Mouse (Mus musculus) c-Kit-positive CD71-positive TER-119-negative erythroid progenitor cells, embryonic 14.5 days (primary cell): Measurements from ENCODE around the gene Ms4a15.
A peak's percentile ranks its signal among the peaks of the same experiment; 100 is the strongest.

Experiments
- DNase-seq: peaks from one replicate; pipeline ENCODE4 v3.0.0-alpha.2; 2013; ENCODE audit warnings: low read depth

The Ms4a15 gene

DNA sequence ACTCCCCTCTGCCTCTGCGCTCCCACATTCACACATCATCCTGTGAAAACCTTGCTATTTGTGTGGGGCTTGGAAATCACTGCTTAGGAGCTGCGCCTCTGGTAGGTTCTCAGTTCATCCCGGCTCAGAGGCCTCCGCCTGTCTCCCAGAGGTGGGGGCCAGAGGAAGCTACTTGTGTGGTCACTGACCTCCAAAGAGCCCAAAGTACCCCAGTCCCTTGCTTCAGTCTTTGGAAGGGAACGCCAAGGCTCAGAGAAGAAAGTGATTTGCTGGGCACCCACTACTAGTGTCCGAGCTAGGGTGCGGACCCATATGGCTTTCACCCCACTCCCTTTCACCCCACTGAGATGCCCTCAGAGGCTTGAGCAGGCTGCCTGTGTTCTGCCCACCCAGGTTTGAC lies at the start of gene Ms4a15:
Gene Ms4a15, minus strand, starts transcription at position 101 of the 400 bp plus-strand sequence.
- DNase-seq: no peak

DNA sequence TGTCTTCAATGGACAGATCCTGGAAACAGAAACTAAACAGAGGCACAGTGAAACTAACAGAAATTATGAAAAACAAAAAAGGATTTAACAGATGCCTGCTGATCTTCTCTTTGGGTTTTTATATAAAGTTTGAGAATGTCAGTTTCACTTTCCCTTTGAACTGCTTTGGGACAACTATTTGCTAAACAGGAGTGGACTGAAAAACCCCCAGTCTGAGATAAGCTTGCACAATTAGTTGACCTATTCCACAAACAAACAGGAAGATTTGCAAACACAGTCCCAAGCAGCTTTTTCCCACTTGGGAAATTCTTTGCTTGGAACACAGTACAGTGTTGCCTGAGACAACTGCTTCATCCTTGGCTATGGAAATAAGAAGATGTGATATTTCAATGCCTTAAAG lies 44.5 kb upstream of the Ms4a15 start:
- no peak for DNase-seq

DNA sequence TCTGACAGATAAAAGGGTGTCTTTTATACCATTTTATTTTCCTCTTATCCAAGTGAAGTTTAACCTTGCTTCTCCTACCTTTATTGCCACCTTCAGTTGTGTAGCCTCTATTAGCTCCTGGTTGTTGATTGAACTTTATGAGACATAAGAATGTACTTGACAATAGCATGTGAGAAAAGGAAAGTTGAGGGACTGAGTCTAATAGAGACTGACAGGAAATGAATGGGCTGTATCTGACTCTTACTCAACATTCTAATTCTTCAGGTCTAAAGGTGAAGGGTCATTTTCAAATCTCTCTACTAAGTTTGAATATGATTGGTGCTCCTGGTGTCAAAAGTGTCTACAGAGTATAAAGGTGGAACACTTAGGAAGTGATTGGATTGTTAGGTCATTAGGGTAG lies 29.3 kb upstream of the Ms4a15 start:
- DNase-seq: no peak

DNA sequence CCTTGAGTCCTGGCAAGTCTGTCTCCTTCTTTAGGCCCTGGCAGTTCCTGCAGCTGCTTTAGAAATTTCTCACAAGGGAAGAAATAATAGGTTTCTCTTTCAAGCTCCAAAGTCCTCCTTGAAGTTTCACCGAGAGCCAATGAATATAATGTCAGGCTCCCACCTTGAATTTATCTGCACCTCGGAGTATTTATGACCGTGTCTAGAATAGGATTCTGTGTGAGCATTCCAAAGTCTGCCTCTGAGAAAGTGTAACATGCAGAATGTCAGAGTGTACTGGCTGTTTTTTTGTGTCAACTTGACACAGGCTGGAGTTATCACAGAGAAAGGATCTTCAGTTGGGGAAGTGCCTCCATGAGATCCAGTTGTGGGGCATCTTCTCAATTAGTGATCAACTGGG lies 24.8 kb upstream of the Ms4a15 start, which contains the start of gene Ms4a18:
Gene Ms4a18, minus strand, starts transcription at position 141 of the 400 bp plus-strand sequence.
- no peak for DNase-seq

DNA sequence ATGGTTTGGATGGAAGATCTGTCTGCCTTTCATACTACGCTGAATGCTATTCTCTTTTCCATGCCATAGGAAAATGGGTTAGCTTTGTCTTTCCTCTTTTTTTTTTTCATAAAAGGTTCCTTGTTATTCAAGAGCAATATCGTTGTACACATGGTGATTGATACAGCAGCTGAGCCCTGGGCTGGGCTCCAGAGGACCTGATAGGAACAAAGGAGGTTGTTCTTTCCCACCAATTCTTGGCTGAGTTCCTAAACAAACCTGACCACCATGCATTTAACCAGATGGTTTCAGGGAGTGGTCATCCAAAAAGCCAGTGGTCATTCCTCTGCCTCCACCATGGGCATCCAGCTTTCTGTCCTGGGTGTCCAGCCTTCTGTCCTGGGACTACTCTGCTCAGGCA lies 24.2 kb upstream of the Ms4a15 start:
- DNase-seq: no peak

DNA sequence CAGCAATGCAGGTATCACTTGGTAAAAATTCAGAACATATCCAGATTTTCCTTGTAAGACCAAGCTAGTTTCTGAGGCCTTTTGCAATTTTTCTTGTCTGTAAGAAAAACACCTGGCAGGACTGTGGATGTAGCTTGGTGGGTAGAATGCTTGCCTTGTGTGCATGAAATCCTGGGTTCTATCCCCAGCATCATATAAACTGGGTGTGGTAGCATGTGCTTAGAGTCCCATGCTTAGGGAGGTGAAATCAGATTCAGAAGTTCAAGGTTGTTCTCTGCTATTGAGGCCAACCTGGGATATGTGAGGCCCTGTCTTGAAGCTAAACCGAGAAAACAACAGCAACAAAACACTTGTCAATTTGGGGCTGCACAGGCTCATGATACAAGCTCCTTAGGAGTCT lies 22.9 kb upstream of the Ms4a15 start:
- no peak for DNase-seq

DNA sequence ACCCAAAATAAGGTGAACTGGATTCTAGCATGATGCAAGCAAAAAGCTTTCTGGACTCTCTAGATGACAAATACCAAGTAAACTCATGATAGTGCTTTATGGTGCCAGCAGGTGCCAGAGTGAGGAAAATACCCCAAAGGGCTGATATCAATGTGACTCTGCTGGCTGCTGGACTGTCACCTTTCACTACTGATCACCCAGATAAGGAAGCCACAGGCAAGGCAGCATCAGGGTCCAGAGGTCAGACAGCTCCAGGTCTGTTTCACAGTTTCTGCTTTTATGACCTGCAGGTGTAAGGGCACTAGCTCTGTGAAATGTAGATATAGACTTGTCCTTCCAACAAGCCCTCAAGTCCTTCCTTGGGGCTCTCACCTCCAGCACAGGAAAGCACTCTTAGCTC lies 22.4 kb upstream of the Ms4a15 start:
- no peak for DNase-seq

DNA sequence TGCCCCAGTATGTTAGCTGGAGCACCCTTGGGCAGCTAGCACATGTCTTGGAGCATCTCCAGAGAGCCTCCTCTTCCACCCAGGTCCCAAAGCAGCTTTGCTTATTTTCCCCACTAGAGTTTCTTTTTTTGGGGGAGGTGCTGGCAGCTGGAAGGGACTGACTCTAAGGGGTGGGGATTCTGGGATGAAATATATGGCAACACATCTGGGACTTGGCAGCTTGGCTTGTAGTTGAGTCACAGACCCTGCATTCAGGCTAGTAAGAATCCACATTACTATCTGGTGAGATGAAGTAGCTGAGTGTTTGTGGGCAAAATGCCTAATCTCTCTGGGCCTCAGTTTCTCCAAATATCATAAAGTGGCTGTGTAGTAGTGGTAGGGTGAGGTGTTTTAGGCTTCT lies 1.1 kb downstream of the Ms4a15 start:
- DNase-seq: no peak

DNA sequence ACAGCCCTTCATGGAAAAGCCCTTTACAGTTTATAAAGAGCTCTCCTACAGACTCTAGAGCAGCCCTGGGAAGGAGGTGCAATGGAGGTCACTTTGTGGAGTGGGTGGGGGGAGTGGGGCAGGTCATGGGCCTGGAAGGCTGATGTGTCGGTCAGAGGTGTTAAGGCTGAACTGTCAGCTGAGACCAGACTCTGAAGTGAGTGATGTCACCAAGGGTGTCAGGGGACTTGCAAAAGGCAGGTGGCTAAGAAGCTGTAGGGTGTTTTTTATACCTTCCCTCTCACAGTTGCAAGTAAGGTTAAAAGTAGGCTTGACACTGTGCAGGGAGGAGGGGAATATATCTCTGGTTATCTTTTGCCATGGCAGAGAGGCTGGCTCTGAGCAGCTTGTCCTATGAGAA lies 2.3 kb downstream of the Ms4a15 start:
- no peak for DNase-seq

DNA sequence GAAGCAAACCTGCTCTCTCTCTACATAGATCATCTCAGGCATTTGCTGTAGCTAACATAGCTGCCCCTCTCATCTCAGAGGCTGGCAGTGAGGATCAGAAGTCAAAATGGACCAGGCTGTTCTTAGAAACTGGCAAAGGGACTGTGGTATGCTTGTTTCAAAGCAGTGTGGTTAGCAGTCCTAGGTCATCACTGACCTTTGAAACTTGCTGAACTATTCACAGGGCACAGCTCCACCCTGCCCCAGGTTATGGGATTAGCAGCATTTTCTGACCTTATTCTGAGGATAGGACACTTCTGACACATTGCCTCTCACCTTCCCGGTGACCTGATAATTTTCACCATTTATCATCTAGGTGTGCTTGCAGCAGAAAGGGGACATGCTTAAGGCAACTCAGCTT lies 4.5 kb downstream of the Ms4a15 start:
- DNase-seq: no peak

DNA sequence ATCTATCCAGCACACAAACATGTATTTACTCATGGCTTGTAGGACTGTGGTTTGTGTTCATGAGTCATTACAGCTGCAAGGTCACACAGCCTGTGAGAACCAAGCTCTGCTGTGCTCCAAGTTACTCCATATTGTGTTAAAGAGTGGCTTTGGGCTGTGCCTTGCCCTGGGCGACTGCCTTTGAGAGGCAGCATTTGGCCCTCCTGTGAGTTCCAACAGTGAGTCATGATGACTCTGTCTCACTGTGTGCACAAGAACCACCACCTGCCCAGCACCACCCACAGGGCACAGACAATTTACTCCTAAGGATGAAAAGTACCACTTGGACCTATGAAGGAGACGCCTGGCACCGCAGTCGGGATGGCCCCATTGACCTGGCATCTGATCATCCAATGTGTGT lies 7.2 kb downstream of the Ms4a15 start:
- DNase-seq: no peak

DNA sequence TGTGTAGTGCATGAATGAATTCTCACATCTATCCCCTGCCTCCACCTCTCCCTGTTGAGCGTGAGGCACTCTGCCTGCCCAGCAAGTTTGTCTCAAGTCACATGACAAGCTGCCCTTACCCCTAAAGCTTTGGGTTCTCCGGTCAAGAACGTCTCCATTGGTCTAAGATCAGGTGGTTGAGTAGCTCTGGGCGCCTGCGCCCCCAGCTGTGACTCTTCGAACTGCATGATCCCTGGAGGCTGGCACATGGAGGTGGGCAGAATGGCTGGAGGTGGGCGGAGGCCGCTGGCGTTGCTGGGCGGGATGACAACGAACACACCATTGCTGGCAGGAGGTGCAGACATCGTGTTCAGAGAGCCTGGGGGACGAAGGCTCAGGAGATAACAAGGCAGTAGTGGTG lies 8.5 kb downstream of the Ms4a15 start:
- DNase-seq: no peak

DNA sequence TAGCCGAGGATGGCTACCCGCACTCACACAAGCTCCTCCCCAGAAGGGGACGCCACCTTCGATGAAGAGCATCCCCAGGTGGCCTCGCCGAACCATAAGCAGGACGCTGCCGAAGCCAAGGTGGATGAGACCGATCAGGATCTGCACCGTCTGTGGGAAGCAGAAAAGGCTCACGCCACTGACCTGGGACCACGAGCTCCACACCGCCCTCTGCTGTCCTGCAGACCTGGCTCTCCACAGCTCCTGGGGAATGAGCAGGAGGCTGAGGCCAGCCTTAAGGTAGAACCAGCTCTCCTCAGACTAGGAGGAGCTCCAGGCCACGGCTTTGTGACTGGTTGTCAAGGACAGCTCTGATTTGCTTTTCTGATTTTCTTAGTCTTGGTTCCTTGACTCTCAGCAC lies 9.9 kb downstream of the Ms4a15 start:
- no peak for DNase-seq

DNA sequence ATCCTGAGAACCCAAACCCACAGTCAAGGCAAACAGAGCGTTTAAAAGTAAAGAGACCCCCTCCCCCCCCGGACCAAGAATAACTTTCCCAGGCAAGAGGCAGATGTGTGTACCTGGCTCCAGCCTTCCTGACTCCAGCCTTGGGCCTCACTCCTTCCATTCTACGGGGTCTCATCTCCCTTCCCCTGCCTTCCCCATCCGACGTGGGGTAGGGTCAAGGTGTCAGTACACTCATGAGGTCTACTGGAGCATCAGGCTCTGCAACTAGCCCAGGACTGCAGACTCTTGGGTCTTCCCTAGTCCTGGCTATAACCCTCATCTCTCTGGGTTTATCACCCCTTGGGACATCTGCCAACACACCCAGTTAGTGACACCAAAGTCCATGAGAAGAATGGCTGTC lies 12.8 kb downstream of the Ms4a15 start:
- DNase-seq: no peak

DNA sequence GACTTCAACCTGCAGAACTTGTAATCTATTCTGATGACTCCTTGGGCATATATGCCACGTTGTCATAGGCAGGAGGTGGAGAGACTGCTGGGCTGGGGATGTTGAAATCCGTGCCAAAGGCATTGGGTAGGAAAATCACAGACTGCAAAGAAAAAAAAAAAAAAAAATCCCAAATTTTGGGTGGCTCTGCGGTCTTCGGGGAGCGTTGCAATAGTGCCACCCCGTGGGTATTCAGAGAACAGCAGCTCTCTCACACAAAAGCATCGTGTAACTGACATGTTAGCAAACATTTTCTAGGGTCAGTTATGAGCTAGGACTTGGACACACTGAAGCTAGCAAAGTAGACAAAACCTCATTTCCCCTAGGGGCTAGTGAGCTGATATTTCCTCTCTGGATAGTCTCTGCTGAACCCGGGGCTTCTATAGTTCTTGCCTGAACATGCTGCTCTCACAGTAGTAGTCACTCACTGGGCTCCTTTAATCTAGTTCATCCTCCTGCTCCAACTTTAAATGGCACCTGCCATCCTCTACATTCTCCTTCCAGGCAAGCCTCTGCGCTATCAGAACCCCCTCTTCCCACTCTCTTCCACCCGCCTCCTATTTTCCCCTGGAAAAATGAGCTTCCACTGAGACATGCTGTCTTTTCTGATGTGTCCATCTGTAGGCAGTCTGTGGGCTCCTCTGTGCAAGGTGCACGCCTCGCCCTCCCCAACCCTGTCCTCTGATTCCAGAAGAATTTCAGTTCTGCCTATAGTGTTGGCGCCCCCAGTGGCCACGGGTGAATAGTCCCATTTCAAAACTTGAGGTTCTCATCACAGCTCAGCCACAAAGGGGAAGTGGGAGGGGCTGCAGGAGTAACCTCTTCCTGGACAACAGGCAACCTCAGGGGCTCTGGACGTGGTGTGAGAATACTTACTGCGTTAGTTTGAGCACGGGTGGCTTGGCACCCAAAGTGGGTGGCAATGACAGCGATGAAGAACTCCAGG lies 13.6 kb downstream of the Ms4a15 start:
- DNase-seq: peak; percentile 56

DNA sequence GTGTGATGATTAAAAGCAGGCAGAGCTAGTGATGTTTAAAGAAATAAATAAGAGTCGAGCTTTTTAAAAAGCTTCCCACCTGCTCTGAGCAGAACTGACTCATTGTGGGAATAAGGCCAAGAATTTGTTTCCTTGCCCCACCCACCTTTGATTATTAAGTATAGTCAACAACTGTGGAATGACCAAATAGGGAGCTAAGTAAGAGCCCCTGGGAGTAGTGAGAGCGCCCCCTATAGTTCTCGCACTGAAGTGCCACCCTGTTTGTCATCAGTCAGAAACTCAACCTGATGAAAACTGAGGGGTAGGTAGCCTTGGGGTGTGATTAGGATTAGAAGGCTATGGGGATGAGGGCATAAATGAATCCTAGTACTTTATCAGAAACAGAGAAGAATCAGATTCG lies 16.7 kb downstream of the Ms4a15 start:
- peak; percentile 20 for DNase-seq

DNA sequence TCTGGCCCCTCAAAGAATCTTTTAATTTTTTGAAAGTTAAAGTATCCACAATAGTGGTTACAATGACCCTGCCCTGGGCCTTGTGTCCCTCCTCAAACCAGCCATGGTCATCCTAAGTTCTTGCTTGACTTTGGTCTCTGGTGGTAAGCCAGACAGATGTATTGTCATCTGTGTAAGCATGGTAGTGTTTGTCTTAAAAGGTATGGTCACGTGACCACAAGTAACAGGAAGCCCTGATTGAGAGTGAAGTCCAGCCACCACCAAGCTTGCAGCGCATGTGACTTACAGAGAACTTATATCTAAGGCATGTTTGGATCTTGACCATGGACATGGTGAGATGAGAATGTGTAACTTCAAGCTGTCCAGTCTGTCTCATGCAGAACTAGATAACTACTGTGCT lies 17.9 kb downstream of the Ms4a15 start:
- no peak for DNase-seq

DNA sequence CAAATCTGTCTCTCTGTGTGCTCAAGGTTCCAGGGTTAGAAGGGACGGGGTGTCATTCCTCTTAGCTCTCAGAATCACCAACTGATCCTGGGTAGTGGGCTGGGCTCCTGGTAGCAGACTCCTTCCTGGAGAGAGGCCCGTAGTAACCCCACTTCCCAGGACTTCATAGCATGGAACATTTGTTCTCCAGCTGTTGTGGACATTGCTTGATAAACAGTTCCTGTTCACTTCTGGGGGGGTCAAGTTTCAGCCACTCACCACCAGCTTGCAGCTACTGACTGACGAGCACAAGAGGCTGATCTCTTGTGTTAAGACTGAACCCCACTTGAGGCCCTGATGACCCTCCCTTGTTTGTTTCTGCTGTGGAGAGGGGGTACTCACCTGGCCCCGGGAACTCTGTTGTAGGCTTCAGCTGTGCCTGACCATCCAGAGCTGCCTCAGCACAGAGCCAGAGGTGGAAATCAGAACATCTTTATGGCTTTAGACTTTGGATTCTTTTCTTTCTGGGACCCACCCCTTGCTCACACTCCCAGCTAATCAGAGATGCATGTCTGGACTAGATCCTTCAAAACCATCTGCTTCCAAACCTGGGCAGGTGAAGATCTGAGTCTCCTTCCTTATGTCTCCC lies 18.7 kb downstream of the Ms4a15 start, which contains the start of gene Ms4a10:
Gene Ms4a10, minus strand, starts transcription at position 433 of the 628 bp plus-strand sequence.
- DNase-seq: no peak

DNA sequence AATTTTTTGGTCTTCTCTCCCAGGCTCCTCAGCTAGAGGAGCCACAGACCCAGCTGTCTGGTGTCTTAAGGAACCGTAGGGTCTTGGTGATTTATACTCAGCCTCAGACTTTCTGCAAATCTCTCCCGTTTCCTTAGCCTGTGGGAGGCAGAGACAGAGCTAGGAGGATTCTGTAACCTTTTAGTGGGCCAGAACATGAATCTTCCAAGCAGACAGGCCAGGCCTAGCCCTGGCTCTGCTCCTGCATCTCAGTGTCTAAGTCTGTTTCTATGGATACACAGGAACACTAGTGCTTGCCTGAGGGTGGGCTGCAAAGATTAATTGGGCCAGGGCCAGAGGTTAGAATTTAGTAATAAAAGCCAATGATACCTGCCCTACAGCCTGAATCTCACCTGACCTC lies 19.9 kb downstream of the Ms4a15 start:
- DNase-seq: no peak

DNA sequence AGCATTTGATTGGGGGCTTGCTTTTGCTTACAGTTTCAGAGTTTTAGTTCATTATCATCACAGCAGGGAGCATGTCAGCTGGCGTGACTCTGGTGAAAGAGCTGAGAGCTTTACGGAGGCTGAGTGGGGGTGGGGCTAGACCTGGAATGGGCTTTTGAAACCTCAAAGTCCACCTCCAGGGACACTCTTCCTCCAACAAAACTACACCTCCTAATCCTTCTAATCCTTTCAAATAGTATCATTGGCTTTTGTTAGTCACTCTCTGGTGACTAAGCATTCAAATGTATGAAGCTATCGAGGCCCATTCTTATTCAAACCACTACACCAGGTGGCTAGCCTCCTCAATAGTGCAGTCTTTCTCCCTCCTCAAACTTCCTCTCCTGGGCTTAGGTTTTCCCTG lies 20.4 kb downstream of the Ms4a15 start:
- DNase-seq: no peak

DNA sequence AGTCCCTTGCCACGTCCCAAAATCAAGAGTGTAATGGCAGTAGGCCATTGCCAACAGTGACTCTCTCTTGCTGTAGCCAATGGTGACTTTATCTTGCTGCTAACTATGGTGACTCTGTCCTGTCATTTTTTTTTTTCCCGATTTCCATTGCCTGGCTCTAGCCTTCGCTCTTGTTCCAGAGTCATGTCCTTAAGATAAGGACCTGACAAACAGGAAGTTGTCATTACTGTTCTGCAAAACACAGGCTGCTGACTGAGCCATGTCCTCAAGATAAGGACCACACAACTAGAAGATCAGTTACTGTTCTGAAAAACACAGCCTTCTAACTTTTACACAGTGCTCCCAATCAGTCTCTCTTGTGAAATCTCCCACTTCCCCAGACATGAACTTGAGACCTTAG lies 22.6 kb downstream of the Ms4a15 start:
- no peak for DNase-seq

DNA sequence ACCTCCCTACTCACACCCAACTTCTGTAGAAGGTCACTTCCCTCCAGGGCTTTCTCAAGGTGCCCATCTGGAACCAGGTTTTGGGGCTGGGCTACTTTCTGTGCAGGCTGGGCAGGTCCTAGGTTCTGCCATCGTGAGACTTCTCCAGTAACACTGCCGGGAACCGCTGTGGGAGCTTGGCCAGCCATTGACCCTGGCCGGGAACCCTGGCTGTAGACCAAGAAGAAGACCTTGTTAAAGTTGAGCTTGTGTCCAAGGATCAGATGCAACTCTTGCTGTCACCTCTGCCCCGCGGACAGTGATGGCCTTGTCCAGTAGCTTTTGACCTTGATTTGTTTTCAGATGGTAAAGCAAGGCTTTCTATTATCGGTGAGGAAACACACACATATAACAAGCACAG lies 24.5 kb downstream of the Ms4a15 start:
- DNase-seq: no peak

DNA sequence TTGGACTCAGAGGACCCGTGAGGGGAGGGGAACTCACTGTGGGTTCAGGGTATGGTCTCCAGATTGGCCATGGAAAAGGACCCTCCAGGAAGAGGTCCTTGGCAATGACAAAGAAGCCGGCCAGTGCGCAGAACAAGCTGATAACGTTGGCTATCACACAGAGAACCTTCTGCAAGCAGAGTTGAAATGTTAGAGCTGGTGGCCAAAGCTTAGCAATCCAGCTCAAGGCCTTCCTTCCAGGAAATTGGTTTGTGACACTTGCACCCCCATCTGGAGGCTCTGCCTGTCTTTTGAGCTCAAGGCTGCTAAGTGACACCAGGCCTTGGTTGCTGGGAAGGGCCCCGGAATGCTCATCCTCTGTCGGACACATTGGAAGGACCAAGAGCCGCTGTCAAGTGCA lies 27.3 kb downstream of the Ms4a15 start:
- no peak for DNase-seq
